Mouse (Mus musculus): ENCODE measurements around the gene Mapt.

The Mapt gene

DNA sequence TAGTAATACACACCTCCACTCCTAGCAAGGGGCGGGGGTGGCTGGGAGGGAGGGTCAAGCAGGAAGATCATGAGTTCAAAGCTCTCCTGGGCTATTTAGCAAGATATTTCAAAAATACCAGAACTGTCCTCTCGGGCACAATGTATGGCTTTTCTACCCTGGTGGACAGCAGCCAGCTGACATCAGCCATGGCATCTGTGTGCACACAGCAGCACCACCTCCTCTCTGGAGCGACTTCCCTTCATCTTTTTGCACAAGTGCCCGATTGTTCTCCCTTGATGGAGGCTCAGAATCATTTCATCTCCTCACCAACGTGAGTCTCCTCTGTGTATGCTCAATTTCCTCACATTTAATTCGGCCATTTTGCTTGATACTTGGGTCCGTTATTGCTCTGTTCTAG, 44.6 kb downstream of the Mapt start:
- no peak for DNase-seq (ENCODE audit: low spot score in 2 of 2)

DNA sequence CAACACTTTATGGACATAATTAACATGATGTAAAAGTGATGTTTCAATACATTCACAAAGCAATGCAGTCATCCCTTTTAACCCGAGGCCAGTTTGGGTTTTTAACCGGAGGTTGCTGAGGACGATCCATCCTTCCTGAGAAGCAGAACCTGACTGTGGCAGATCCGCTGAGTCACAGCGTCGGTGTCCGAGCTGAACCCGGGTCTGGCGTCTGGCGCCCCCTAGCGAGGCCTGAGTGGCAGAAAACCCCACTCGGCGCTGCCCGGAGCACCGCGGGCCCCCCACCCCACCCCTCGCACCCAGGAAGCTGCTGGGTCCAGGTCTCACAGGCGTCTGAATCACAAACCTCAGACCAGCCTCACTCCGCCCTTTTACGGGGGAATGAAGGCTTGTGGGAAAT, 47.0 kb downstream of the Mapt start:
- peak in 1 of 2 experiments; percentile 44 for DNase-seq (ENCODE audit: low spot score in 2 of 2)

DNA sequence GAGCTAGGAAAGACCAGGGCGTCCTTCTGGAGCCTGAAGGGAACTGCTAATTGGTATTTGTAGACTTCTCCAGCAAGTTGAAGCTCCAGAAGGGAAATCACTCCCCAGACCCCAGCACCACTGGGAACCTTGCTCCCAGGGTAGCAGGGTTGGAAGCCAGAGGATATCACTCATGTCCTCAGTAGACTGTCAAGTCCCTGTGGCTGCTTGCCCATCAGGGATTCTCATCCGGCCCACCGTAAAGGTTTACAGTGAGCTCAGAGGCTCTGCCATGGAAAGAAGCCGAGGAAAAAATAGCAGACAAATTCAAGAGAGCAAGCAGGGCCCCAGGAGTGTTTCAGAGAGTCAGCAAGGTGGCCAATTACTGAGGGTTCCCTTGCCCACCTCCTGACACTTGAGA, 47.9 kb downstream of the Mapt start:
- no peak for DNase-seq (ENCODE audit: low spot score in 2 of 2)

DNA sequence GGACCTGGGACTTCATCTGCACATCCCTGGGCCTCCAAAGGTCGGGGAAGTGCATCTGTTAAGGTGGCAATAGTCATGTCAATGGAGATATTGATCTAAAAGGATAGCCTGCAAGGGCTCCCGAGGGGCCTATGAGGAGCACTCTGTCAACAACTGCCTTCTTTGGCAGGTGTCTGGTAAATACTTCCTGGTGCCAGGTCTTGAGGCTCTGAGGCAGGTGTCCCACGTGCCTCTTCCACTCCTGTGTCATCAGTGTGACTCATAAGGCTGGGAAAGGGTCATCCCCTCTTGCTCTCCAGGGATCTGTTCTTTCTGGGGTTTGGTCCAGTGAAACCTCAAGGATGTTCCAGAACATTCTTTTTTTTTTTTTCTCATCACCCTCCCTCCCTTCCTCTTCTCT, 48.3 kb downstream of the Mapt start:
- DNase-seq (ENCODE audit: low spot score in 2 of 2): no peak

DNA sequence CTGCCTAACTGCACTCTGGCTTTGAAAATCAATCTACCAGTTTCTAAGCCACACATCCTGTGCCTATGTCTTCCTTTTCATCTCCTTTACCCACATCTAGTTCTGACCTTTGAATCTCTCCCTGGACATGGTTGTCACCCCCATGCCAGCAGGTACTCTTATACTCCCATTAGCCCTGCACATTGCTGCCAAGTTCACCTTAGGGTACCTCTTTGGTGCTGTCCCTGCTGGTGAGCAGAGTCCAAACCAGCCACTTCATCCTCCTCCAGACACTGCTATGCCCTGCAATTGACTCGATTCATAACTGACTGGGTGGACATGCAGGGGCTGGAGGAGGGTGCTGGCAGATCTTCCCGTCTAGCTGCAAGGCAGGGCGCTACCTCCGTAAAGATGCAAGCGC, 50.3 kb downstream of the Mapt start:
- no peak for DNase-seq (ENCODE audit: low spot score in 2 of 2)

DNA sequence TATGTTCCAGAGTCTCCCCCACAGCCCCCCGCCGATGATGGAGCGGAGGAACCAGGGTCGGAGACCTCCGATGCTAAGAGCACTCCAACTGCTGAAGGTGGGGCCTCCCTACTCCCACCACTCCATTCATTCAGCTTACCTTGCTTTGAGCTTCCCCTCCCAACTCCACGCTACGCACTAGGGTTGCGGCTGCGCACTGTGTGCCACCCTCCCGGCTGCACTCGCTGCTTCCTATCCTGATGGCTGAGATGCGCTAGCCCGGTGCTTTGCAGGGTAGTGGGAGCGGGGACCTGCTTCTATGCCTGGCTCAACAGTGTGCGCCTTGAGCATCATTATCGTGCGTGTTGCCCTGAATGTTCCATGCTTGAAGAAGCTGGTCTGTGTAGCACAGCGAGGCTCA, 55.9 kb downstream of the Mapt start:
- no peak for DNase-seq (ENCODE audit: low spot score in 2 of 2)

DNA sequence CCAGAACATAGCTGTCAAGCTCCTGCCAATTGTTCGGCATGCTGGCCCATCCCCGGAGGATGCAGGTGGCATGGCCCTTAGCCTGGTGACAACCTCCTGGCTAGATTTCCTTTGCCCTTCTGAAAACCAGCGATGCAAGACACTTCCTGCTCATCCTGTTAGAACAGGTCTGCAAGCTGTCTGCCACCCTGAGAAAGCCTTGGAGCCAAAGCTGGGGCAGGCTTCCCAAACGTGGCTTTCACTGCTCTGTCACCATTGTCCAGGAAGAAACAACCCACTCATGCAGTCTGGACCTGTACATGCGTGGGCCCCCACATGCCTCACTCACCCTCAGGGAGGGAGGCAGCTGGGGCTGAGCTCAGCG, 57.6 kb downstream of the Mapt start:
- DNase-seq (ENCODE audit: low spot score in 2 of 2): no peak

DNA sequence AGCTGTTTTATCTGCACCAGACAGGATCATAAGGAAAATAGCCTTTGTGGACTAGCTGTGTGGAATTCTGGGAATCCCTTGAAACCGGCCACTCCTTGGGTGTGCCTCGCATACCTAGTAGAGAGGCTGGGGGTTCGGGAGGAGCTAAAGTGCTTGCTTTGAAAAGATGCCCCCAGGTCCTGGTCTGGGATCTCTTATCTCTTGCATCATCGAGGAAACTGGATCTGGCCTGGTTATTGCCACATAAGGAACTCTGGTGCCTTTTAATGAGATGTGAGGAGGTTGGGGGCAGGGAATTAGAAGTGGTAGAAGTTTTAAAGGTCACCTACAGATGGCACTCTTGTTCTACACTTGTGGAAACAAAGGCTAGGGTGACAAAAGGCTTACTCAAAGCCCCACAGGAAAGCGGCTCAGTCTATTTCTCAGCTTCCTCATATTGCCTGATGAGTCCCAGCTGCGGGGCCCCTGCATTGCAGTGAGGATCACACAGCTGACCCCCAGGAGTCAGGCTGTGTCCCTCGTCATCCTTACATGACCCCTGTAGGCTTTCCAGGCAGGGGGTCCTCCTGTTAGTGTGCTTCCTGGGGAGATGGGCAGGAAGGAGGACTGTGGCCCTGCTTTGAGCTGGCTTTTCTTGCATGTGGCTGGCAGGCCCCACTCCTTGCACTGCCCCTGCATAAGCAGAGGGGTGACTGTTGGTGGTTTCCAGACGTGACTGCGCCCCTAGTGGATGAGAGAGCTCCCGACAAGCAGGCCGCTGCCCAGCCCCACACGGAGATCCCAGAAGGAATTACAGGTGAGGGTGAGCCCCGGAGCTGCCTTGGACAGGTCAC, 58.2 kb downstream of the Mapt start:
- DNase-seq (ENCODE audit: low spot score in 2 of 2): peak; percentile 46 to 48

DNA sequence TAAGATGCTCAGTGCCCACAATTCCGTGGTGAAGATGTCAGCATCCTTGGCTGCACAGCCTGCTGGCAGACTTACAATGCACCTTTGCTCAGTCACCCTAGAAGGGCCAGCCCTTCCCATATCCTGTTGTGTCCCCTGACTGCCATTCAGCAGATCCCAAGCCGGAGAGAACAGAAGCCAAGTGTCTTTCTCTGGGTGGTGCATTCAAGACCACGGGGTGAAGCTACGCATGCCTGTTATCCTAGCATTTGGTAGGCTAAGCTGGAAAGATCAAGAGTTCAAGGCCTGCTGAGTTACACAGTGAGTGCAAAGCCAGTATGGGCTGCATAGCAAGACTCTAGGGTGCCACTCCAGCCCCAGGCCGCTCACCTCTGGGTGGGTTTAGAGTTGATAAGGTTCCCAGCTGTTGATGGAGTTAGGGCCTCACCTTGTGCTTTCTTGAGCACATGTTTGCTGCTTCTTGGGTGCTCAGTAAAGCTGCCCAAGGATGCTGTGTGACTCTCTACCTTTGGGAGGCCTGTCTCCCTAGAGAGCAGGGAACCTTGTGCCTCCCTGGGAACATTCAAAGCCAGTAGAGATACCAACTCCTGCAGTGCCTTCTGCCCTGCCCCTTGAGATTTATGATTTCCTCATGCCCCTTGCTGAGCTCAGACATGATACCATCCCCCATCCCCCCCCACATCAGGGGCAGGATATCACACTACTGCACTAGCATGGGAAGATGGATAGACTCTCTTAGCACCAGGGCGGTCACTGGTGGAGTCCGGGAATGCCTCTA, 61.4 kb downstream of the Mapt start:
- no peak for DNase-seq (ENCODE audit: low spot score in 2 of 2)

DNA sequence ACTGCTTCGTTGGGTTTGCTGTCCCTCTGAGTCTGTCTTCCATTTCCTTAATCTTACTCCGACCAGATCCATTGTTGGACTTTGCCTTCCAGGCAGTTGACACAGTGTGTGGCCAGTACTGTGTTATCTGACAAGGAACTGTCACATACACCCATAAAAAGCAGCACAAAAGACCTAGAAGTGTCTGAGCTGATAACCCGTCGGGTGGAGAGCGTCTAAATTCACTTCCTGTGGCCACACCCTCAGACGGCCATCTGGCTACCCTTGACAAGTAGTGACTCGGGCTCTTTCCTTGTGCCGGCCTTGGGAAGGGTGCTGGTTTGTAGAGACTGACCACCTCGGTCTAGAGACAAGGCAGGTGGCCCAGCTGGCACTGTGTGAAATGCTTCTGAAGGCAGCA, 62.1 kb downstream of the Mapt start:
- no peak for DNase-seq (ENCODE audit: low spot score in 2 of 2)

DNA sequence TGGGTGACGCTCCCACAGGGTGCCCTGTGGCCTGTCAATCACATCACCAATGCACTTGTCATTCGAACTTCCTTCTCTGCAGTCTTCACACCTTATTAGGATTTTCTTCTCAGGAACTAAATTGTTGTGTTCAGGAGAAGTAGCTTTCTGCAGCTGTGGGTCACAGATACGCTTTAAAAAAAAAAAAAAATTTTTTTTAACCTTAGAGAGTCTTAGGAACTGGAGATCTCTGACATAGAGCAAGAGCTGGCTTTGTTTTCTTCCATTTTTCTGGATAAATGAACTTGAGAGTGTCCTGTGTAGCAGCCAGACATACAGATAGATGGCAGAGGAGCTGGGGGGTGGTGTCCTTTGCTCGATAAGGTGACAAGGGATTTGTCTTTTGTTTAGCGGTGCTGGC, 64.0 kb downstream of the Mapt start:
- no peak for DNase-seq (ENCODE audit: low spot score in 2 of 2)

DNA sequence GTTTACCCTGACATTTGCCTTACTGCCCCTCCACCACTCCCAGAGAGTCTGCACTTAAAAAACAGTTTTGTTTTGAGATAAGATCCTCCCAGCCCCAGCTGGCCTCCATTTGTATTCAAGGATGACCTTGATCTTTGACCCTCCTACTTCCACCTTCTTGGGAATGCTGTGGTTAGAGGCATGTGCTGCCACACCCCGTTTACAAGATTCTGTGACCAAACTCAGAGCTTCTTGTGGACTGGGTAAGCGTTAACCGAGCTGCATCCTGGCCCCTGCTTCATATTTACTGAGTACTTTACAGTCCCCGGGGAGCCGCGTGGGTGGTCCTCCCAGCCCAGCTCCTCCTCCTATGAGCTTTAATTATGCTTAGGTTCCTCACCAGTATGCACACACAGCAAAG, 64.5 kb downstream of the Mapt start:
- DNase-seq (ENCODE audit: low spot score in 2 of 2): no peak

DNA sequence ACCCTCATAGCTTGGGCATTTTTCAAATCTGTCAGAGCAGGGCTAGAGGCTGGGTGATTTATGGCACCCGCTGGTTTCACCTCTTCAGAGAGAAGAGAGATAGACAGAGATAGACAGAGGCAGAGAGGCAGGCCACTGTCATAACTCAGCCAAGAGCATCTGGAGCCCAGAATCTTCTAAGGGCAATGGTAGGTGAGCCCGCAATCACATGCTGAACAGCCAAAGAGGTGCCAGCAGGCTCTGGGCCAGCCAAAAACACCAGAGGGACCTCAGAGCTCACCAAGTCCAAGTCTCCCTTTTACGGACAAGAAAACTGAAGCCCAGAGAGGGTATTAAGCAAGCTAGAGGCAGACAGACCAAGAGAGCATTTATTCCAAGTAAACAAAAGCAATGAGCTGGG, 66.5 kb downstream of the Mapt start:
- DNase-seq (ENCODE audit: low spot score in 2 of 2): peak in 1 of 2 experiments; percentile 50

DNA sequence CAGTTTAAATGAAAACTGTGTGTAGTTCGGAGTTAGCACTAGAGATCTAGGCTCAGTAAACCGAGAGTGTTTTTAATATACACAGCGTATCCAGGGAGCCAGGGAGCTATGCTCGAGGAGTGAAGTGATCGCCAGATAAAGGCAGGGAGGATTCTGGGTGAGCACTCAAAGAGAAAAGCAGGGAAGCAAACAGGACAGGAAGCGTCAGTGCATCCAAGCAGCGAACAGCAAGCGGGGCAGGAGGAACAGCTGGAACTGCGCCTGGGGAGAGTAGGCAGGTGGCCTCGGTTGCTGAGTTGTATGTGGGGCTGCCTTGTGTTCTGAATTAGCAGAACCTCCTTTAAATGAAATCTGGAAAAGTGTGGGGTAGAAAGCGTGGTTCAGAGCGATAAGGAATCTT, 71.4 kb downstream of the Mapt start:
- DNase-seq (ENCODE audit: low spot score in 2 of 2): no peak

DNA sequence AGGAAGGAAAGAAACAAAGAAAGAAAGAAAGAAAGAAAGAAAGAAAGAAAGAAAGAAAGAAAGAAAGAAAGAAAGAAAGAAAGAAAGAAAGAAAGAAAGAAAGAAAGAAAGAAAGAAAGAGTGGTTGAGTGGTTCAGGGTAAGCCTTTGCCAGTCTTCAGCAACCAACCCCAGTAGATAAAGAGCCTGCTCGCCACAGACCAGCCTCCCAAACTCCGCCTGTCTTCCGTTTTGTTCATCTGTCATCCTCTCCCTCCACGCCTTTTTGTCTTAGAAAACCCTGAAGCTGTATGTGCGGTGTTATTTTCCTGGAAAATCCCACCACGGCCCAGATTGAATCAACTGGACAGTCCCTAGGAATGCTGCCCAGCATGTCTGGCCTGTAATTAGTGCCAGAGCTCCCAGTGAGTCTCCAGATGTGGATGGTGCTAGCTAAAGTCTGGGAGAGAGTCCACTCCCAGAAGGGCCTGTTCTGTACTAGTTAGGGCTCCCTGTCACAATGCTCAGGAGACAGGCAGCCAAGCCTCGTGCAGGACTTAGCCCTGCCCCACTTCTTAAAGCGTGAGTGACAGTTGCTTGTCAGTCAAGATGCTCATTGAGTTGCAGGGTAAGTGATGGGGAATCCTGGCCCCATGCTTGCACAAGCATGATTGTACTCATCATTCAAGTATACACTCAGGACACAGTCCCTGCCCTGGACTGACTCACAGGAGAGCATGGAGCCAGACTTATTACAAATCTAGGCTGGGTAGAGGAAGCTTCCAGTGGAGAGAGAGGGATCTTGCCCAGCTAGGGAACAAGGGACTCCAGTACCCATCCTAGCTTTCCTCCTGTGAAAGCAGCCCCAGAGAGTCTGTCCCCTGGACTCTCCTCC, 72.1 kb downstream of the Mapt start:
- no peak for DNase-seq (ENCODE audit: low spot score in 2 of 2)

DNA sequence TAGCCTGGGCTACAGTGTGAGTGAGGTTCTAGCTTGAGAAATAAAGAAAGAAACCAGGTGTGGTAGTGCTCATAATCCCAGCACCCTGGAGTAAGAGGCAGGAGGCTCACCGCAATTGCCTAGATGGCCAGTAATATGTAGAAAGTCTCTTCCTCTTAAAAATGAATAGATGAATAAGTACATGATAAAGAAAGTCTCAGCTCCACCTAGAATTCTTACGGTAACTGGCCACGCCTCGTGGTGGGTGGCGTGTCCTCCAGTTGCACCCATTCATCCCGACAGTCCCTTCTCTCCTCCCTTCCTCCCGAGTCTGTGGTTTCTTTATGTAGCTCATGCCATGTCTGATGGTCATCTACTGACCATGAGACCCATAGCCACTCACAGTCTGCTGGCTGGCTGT, 74.5 kb downstream of the Mapt start:
- DNase-seq (ENCODE audit: low spot score in 2 of 2): no peak

DNA sequence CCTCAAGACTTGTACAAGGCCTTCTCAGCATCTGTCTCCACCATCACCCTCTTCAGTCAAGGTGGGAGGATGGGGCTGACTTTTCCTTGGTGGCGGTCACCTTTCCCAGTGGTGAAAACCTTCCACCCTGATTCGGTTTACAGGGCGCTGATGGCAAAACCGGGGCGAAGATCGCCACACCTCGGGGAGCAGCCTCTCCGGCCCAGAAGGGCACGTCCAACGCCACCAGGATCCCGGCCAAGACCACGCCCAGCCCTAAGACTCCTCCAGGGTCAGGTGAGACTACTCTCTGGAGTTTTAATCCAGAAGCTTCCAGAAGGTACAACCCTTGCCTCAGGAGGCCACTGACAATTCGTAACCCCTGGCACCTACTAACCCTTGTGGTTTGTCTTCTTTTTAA, 75.3 kb downstream of the Mapt start:
- DNase-seq (ENCODE audit: low spot score in 2 of 2): no peak

DNA sequence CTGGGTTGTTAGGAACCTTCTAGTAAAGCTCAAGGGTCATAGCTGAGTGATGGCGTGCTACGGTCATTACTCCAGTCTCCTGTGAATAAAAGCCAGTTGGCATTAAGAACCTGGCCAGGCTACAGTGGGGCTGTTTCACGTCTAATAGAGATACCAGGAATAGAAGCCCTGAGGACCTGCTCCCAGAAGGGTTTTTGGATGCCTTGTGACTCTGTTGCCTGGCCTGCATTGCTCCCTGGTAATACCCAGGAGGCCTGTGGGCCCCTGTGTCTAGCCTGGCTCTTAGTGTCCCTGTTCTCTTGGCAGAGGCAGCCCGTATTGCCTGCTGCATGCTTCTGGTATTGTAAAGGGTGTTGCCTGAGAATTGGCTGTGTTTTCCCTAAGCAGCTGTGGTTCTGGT, 75.9 kb downstream of the Mapt start:
- no peak for DNase-seq (ENCODE audit: low spot score in 2 of 2)

DNA sequence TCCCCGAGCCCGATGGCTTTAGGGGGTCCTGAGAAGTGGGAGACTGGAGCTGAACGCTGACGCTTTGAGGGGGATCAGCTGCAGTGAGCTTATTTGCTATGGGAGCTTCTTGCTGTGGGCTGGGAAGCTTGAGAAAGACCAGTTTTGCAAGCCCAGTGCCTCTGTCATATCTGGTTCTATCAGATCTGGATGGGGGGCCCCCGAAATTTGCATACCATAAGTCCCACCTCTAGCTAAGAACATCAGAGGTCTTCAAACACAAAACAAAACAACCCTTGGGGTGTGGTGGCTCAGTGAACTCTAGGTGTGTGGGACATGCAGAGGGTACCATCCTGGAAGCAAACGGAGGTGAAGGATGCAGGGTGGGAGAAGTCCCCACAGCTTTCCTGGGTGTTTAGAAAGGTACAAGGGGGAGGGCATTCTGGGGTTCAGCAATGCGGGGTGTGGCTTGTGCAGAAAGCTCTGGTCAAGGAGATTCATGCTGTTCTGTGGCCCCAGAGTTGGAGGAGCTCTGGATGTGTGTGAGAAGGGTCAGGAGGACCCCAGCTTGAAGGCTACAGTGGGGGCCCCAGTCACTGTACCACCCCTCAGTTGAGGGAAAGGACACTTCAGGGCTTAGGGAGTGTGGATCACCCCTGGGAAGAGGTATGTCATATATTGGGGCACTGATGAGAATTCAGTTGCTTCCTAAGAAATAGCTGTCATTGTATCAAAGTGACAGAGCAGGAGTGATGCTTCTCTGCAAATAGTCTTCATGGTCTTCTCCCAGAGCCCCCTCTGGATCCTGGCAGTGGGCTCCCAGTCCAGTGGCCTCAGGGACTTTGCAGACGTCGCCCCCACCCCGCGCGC, 78.4 kb downstream of the Mapt start:
- no peak for DNase-seq (ENCODE audit: low spot score in 2 of 2)

DNA sequence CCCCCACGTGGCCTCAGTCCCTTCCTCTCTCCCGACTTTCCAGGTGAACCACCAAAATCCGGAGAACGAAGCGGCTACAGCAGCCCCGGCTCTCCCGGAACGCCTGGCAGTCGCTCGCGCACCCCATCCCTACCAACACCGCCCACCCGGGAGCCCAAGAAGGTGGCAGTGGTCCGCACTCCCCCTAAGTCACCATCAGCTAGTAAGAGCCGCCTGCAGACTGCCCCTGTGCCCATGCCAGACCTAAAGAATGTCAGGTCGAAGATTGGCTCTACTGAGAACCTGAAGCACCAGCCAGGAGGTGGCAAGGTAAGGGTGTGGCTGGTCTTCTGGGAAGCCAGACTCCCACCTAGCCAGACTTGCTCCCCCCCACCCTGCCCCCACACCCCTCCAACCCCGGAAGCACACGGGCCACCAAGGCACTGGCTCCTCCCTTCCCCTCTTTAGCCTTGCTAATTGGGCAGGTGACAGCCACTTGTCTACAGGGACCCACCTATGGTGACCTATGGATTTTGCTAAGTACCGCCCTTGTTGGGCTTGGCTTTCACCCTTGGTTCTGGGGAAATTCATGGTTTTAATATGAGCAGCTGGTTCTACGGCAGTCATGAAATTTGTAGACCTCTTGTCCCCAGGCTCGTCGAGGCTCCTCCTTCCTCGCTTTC, 79.2 kb downstream of the Mapt start:
- DNase-seq (ENCODE audit: low spot score in 2 of 2): no peak

DNA sequence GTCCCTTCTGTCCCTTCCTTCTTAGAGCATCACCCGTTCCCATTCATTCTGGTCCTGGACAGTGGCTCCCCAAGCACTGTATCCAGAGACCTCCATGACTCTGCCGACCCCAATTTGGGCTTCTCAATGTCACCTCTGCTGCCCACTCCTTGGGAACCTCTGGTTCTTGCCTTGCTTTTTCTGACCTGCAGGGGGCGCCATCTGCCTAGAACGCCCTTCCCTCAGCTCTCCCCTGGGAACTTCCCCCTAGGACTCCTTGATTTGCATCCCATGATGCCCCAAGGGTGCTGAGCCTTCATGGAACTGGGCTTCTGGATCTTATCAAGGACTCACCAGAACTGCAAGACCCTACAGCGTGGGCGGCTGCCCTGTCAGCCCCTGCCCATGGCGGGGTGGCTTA, 80.5 kb downstream of the Mapt start:
- DNase-seq (ENCODE audit: low spot score in 2 of 2): no peak

Measured in urinary bladder, postnatal 36 days (tissue).